Mouse (Mus musculus) megakaryocyte, embryonic 14.5 days (primary cell): ENCODE measurements at regions not wholly inside any gene's neighbourhood (a gene's known extent, or its start where the extent isn't known, plus 50 kb on each side); places are given as distances from the start of the nearest gene placed in this dataset.

Experiments used
- FLI1 ChIP-seq: IDR thresholded peaks from 2 replicates; pipeline ENCODE4 v1.6.1; 2012; ENCODE audit warnings: low read length, inconsistent platforms, mixed read lengths
- GATA1 ChIP-seq: IDR thresholded peaks from 3 replicates; pipeline ENCODE4 v1.6.1; 2012; ENCODE audit warnings: mixed read lengths, low read length, inconsistent platforms, borderline replicate concordance

- TF ChIP-seq FLI1 (no peak), GATA1 (no peak)
These were observed 89.7 kb downstream of the Gm12689 start for GRCm38 (mm10) chr4:99385381-99385780.
